Mouse (Mus musculus) heart, adult 9 months (tissue): Measurements from ENCODE around the gene Zfp697.
"Not testable (repeated sequence)": the region's sequence is repeated elsewhere in the genome, so short reads cannot be mapped to it uniquely, and the experiment has no call there.

Experiments
- DNase-seq, 2 experiments: peaks; one replicate each; pipeline ENCODE4 v3.0.0; 2022; ENCODE audit warnings: low spot score in 2 of 2

Zfp697 gene

DNA sequence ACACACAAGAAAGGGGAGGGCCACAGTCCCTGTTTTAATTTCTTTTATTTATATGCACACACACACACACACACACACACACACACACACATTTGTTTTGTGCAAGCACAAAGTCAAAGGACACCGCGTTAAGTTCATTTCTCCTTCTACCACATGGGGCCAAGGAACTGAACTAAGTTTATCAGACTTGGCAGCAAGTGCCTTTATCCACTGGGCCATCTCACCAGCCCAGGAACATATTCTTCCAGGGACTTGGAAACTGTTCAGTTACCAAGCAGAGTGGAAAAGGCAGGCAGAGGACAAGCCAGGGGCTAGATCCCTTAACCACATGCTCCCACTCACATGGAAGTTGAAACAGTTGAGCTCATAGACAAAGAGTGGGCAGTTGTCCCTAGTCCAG is 13.5 kb upstream of the Zfp697 start:
- DNase-seq = no peak

DNA sequence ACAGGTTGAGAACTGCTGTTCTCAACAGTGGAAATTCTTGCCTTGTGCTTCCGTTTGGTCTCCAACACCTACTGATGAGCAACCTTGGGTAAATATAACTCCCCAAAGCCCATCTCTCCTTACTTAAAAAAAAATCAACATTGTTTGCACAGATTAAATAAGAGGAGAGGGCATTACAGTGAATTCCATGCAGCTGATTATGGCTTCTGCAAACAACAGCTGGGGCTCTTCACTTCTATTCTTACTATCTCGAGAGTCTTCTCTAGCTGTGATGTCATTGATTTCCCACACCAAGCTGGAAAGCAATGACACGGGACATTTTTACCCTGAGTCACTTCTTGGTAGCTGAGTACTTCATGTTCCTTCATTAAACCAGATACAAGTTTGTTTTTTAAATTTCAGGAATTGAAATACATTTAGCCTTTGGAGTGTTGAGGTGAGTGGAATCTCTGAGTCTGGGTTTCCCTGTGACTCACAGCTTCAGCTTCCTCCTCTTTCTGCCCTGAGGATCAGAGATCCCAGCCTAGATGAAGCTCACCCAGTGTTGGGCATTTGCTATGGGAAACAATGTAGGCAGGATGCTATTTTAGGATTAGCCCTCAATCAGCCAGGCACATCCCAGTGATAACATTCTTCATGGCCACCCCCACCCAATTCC is 8.1 kb upstream of the Zfp697 start:
- peak; percentile 55 to 64 for DNase-seq

DNA sequence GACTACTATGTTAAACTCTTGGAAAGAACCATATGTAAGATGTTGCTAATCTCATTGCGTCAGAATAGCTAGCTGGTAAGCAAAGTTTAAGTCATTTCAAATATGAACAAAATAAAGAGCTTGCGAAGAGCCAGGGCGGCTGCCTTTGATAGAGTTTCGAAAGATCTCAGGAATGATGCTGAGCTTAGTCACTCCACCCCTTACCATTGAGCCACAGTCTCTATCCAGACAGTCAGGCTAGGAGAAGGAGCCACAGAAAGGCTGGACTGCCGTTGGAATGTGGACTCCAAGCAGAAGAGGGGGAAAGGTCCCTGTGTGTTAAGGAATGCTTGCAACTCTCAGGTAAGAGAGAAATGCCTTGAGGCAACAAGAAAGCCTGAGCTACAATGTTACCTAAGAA is 7.3 kb upstream of the Zfp697 start:
- no peak for DNase-seq

DNA sequence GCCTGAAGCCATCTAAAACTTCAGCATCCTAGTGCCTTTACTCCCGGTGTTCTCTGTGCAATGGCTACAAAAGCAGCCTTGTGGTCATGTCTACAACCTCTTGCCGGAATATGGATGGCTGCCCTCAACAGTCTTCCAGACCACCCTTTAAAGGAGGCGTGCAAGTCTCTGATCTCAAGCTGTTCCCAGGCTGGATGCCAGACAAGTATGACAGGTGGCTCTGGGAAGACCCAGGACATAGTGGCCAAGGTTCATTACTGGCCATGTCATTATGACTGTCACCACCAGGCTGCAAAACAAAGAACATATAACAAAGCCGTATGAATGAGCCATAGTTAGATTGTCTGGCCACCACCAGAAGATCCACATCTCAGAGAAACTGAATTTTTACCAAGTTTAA is 4.0 kb upstream of the Zfp697 start:
- DNase-seq = no peak

DNA sequence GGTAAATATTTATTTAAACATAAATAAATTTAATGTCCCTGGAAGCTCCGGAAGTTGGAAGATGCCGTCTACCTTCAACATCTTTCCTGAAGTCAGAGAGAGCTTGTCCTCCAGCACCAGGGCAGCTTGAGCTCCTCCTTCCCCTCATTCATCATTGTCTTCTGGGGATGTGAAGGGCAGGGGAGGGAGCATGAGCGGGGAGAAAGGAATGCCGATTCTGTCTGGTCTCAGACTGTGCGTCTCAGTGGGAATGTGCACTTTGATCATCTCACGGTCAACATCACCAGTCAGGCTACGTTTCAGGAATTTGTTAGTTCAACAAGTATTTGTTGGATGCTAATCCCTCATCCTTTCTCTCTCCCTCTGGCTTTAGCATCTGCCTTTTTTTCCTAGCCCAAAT is 3.0 kb upstream of the Zfp697 start:
- no peak for DNase-seq

DNA sequence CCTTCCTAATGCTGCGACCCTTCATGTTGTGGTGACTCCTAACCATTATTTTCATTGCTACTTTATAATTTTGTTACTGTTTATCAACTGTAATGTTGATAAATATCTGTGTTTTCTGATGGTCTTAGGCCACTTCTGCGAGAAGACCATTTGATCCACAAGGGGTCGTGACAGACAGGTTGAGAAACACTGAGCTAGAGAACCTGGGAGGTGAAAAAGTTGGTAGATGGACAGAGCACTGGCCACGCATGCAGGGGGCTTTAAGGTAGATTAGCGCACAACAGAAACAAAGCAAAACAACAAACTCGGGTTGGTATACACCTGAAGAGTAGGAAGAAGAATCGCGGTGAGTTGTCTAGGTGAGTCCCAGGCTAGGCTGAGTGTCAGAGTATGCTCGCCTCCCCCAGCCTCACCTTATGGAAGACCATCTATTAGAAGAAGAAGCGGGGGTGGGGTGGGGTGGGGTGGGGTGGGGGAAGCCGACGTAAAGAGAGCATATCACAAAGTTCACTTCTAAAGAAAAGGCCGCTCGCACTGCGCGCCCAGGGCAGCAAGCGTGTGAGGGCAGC is 500 bp upstream of the Zfp697 start:
- no peak for DNase-seq

DNA sequence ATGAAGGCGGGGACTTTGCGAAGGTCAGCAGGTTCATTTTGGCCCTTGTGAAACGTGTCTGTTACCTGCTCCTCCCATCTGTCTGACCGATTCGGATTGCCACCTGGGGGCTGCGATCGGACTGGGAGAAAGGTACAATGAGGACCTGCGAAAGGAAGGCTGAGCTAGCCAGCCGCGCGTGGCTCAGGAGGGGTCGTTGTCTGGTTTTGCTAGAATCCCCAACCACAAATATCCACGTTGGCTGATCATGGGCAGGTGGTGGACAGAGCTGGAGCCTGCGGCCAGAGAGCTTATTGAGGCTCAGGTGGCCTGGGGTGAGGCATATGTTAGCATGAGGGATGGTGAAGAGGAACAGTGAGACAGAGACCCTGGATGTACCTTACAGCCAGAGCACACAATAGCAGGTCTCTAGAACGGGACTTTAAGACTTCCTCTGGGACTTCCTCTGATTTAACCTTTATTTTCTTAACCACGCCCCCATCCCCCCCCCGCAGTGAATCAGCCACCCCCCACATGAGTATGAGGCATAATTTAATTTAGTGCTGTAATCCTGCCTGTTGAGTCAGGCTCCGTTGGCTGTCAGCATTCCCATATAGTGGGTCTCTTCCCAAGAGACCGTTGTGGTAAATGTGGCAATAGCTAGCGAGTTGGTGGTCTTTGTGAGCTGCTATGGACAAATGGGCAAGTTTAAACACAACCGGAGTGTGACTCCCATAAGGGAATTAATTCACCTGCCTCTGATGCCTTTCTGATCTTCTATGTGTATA is 946 bp downstream of the Zfp697 start:
- DNase-seq = no peak

DNA sequence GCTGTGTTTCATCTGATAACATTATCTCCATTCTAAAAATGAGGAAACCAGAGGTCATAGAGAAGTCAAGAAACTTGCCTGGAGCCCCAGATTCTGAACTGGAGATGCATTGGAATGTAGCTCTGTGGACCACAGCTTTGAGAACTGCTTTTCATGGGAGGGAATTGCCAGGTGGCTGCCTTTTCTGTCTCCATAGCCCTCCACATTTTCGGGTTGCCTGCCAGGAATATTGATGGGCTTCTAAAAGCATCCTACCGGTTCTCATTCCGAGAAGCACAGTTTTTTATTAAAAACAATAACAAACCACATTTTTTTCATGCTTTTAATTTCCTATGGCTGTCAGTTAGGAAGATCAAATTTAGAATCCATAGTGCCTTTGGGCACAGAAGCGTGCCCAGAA is 4.8 kb downstream of the Zfp697 start:
- DNase-seq = no peak

DNA sequence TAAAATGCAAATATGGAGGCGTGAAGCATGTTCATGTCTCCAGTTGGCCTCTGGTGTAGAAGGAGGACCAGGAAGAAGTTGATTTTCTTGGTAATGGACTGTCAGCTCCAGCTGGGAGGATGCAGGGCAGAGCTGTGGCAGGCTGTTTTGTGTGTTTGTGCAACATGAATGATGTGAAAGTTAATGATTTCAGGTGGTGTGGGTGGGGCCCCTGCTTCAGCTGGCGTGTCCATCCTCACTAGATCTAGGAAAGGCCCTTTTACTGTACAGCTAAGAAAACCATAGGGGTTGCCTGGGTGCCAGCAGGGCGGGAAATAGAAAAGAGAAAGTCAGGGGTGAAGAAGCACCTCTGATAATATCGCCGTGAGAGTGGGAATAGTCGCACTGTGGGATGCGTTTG is 5.5 kb downstream of the Zfp697 start:
- no peak for DNase-seq

DNA sequence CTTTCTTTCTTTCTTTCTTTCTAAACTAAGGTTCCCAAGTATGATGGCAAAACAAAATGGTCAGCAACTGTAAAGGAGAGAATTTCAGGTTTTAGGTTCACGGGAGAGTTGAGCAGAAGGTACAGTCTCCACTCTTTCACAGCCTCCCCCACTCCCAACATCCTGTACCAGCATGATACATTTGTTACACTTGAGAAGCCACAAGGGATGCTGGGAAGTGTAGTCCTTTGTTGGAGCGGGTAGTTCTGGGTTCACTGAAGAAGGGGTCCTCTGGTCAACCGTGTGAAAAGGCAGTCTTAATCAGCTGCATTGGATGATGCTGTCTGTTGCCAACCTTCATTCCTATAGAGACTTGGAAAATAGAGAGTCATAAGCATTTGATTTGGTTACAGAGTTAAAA is 7.0 kb downstream of the Zfp697 start:
- no peak for DNase-seq

DNA sequence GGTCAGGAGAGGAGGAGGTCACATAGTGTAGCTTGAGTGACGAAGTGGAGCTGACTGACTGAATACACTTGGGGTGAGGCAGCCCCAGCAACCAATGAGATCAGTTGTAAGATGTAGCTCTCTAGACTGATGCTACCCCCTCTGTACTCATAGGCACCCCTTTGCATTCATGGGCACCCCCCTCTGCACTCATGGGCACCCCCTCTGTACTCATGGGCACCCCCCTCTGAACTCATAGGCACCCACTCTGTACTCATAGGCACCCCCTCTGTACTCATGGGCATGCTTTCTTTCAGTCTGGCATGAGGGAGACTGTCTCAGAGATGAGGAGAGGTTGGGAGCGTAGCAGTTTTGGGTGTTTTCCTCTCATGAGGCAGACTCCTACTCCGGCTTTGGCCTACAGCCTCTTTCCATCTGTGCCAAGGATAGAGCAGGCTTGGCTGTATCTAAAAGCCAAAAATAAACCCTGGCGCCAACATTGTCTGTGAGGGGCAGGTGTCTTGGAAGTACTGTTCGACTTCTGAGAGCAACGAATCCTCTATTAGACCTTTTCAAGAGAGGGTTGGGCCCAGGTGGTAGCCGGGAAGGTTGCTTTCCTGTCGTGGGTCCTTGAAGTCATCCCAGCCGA is 22.1 kb downstream of the Zfp697 start:
- peak; percentile 54 to 64 for DNase-seq

DNA sequence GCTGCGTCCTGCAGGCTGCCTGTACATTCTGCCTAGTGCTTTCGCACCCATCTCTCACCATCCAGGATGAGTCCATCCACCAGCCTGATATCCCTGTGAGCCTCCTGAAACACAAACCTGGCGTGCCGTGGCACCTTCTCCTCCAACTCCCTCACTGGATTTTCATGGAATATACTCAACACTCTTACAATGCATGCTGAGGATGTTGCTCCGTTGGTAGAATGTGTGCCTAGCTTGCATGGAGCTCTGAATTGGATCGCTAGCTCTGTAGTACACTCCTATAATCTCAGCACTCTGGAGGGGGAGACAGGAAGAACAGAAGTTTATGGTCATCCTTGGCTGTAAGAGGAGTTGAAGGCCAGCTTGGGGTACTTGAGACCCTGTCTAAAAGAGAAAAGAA is 23.6 kb downstream of the Zfp697 start:
- DNase-seq = not testable (repeated sequence)

DNA sequence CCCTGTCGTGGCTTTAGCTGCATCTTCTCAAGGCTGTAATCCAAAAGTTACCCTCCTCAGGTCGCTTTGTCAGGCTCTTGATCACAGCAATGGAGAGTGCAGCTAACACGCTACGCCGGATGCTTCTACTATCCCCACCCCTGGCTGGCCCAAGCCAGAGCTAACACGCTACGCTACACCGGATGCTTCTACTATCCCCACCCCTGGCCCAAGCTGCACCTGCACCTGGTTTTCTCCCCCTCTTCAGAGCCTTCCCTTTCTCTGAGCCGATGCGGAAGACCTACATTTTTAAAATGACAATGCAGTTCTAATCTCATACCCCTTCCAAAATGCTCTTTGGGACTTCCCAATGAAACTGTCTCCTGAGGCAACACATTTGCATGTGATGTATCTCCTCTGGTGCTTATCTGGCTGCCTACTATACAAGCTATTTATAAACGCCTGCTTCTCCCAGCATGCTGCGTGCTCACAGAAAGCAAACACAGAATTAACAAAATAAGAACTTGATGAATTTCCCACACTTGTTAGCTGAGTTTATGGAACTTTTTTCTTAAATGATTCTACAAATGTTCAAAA is 24.4 kb downstream of the Zfp697 start:
- DNase-seq = not testable (repeated sequence)

DNA sequence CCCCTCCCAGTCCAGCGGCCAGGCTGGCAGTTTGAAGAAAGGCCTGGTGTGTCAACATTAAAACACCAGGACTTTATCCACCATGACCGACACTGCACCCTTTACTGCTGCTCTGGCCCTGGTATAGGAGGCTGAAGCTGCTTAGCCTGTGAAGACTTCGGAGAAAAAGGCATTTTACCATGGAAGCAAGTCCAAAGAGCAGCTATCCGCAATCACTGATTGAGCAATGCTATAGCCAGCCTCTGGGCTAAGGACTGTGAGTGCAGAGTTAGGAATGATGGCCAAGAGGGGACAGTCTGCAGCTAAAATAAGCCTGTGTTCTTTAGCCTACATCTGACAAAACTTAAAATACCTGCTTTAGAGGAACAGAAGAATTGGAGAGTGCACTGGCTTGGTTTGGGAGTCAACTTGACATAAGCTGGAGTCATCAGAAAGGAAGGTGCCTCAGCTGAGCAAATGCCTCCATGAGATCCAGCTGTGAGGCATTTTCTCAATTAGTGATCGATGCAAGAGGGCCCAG is 25.1 kb downstream of the Zfp697 start:
- peak; percentile 18 to 36 for DNase-seq

DNA sequence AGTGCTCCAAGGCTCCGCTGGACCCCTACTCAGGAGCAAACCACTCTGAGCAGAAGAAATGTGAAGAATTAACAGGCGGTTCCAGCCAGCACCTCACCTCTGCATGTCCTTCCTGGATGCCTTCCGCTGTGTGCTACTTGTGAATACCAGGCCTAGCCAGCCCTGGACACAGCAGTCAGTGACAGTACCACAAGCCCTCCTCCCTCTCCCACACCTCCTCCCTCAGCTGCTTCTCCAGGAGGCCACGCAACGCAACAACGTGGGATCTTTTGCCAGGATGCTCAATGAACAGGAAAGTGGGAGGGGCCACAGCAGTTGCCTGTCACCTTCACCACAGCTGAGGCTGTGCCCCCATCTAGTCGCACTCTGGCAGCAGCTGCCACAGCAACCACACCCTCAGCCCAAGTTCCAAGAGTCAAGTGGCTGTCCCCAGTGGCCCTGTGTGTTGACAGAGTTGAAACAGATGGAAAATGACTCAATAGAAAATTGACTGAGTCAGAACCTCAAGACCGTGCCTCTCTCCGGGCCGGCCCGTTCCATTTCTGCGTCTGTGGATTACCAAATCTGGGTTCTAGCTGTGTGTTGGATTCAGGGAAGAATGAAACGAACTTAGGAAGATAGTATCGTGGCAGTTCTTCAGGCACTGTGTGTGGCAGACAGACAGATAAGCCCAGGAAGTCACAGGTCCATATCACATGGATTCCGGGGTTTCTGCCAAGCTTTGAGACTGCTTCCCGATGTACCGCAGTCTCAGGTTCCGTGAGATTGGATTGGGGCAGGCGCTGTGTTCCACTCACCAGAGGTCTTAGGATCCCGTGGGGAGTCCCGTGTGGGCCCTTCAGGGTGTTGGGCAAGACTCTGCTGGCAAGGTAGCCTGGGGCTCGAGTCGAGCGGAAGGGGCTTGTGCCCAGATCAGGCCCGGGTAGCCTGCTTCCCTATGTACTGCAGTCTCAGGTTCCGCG is 28.6 kb downstream of the Zfp697 start:
- DNase-seq = peak; percentile 44 to 54

DNA sequence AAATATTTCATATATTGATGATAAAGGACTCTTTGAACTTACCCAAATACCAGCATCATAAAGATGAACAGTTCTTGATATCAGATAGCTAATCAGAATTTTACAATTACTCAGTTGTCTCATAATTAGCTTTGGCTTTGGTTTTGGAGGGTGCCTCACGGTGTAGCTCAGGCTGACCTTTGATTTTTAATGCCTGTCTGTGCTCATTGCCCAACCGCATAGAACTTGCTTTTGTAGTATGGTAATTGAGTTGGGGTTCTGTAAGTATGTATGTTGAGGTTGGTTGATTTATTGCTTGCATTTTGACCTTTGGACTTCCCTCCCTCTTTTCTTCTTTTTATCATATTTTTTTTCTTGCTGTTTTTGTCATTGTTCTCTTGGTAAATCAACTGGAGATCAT is 31.5 kb downstream of the Zfp697 start:
- DNase-seq = no peak

DNA sequence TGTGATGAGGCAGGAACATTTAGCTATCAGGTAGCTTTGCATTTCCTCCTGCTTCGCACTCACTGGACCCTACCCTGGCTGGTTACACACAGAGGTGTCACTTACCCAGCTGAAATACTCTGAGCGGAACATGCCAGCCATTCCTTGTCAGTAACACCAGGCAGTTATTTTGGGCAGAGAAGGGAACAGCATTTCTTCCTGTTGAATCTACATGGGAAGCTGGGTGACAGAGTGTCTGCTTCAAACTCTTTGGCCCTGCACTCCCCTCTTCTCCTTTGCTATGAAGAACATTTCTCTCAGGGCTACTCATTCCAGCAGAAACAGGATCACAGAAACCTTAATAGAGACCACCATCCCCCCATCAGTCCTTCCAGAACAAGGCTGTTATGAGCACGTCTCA is 32.0 kb downstream of the Zfp697 start:
- DNase-seq = peak; percentile 44 to 52

DNA sequence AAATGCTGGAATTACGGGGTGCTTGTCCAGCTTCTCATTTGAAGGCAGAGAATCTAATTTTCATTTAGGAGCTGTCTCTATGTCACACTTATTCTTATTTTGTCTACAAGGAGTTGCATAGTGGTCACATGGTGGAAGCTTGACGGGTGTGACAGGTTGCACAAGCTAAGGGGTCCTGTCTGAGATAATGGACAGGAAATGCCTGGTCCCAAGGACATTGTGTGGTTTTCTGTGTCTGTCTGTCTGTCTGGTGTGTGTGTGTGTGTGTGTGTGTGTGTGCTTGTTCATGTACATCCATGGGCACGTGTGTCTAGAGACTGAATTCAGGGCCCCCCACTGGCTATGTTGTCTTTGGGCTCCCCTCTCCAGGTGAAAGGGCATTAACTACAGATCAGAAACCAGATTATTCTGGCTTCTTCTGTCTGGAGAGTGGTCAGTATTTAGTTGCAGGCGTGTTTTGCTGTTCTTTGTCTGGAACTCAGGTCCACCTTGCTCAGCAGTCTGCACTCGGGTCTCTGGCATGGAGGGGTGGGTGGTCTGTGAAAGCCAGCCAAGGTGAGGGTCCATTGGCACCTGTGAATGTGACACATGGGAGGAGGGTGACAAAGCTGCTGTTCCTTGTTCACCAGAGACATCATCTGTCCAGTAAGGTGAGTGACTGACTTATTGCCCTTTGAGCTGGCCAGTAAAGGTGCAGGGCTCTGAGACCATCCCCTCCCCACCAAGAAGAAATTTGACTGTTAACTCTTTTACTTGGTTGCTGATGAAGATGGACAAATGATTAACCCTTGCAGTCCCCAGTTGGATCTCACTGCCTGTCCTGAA is 34.4 kb downstream of the Zfp697 start:
- no peak for DNase-seq

DNA sequence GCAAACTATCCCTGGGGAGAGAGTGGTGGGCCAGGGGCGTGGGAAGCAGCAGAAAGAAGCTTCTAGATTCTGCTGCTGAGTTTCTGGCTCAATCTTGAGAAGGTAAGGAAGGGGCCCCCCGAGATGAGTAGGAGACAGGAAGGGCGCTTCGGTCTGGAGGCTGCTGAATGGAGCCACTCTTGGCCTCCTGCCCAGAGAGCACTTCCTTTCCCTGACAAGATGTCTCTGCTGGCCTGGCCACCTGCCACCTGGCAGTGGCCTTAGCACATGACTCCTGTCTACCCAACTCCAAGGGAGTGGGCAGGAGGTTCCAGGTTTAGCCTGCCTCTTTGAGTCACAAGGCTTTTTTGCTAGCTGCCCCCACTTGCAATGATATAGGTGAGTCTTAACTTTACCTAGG is 35.1 kb downstream of the Zfp697 start:
- peak; percentile 91 to 92 for DNase-seq
